Mouse (Mus musculus): ENCODE results near the gene Ehmt2.

GRCm38 (mm10) chr17:34884704-34885103, 13.6 kb upstream of the Ehmt2 start:
- TF ChIP-seq CTCF (IDR thresholded peaks at IDR 0.05; ENCODE audit: low read depth) (no peak), EP300 (IDR thresholded peaks at IDR 0.05; ENCODE audit: low read depth) (no peak)

Data from liver, embryonic 14.5 days (tissue).